Mouse (Mus musculus) gastrocnemius, adult 2 months (tissue): ENCODE results near the gene Erp27. TPM values are rescaled to one million over a fixed set of nuclear protein-coding genes. Genes with fewer than 3 reads are reported as not detected.

Experiments used
- DNase-seq: peaks from one replicate; pipeline ENCODE4 v3.0.0; 2022
- H3K27ac ChIP-seq: fragments of 200-600 bp; 2 replicates; pipeline ENCODE4 v1.8.1; 2022; ENCODE audit warnings: mild to moderate bottlenecking
- H3K4me3 ChIP-seq: fragments of 200-600 bp; 2 replicates; pipeline ENCODE4 v1.8.1; 2022; ENCODE audit warnings: mild to moderate bottlenecking, moderate library complexity
- CTCF ChIP-seq: fragments of 200-600 bp; IDR thresholded peaks from 2 replicates; pipeline ENCODE4 v1.8.1; 2022; ENCODE audit warnings: antibody characterized with exemption, mild to moderate bottlenecking, moderate library complexity
- intact Hi-C: fragments of 180-260 bp; cut with DNase I; formaldehyde crosslinking; loops from one replicate; pipeline ENCODE4 v1.15.1; 2025
- total RNA-seq, 2 experiments: library from RNA; stranded (reverse); gene quantifications; 2 replicates each; pipeline ENCODE4 v1.2.3; 2021

The Erp27 gene
- total RNA-seq, 2 experiments from 2014 or later: 0.20 TPM; not detected in 1

DNA sequence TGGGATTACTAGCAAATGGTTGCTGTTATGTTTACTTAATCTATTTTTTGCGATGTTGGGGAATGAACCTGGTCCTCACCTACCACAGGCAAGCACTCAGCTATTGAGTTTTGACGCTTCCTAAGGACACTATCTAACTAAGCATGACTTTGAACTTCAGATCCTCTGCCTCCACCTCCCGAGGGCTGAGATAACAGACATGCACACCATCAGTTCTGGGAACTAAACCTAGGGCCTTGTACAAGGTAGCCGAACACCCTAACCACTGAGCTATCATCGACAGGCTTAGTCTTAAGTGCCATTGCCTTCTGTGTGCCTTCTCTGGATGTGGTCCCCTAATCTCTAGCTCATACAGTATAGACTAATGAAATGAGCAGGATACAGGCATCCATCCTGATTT, 56.6 kb downstream of the Erp27 start:
- no peak for TF ChIP-seq CTCF
- DNase-seq: no peak
- H3K4me3 ChIP-seq: no peak overlapping the region
- H3K27ac ChIP-seq: no peak overlapping the region
- intact Hi-C loops: no loop called here

DNA sequence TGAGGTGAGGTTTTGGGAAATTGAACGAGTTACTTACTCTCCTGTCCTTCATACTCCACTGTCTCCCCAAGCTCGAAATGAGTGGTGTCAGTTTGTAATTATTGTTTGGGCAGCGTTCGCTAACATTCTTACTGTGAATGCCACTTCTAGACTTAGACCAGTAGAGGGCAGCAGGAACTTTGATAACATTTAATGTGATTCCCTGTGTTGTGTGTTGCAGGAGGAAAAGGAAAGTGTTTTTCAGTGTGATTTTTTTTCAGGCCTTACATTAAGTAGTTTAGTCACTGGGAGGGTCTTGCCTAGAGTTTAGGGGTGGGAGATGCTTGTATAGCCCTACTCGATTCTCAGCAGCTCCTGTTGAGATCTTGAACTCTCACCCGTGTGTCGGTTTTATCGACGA, 61.0 kb downstream of the Erp27 start:
- Histone ChIP-seq H3K4me3 (peak overlapping the region; percentile 26; the same call in 1 of the 2 replicates), H3K27ac (peak overlapping the region; percentile 43; the same call in 1 of the 2 replicates)
- DNase-seq: no peak
- intact Hi-C loops: loop anchor here (1.0 to 5.0 kb wide), 3 partner anchors 59 to 121 kb away; no protein-coding TSS in a partner anchor
- TF ChIP-seq CTCF: peak; percentile 80

- DNase-seq: no peak
- TF ChIP-seq CTCF: no peak
- no peak overlapping the region for H3K4me3 ChIP-seq
- no peak overlapping the region for H3K27ac ChIP-seq
- intact Hi-C loops: no loop called here
Observed at GRCm38 (mm10) chr6:136858420-136858819, 63.6 kb downstream of the Erp27 start.

GRCm38 (mm10) chr6:136857873-136858260, 64.1 kb downstream of the Erp27 start:
- DNase-seq: no peak
- intact Hi-C loops: no loop called here
- Histone ChIP-seq H3K27ac (peak overlapping the region; percentile 56), H3K4me3 (peak overlapping the region; percentile 7)
- no peak for TF ChIP-seq CTCF

Other genes starting within 250 kb of the Erp27 start
- gene Gucy2c, start 140.4 kb downstream of the Erp27 start, total RNA-seq: not detected
- gene Hist4h4, start 117.8 kb downstream of the Erp27 start, total RNA-seq: 1 to 10 TPM; 4.2 to 4.5 TPM
- 10 to 100 TPM; 12.4 to 13.8 TPM for gene H2afj, start 113.9 kb downstream of the Erp27 start, total RNA-seq
- under 1 TPM in 1 of 2 experiments, not detected in 1; 0.28 TPM for gene BC049715, start 94.6 kb downstream of the Erp27 start, total RNA-seq
- 10 to 100 TPM; 48.4 to 54.7 TPM for gene Wbp11, start 93.9 kb downstream of the Erp27 start, total RNA-seq
- gene Smco3, start 86.7 kb downstream of the Erp27 start, total RNA-seq: not detected
- gene Art4, start 64.4 kb downstream of the Erp27 start, total RNA-seq: under 1 TPM; 0.10 to 0.11 TPM
- 100 to 1,000 TPM in 1 of 2 experiments, 10 to 100 TPM in 1; 52.8 to 161 TPM for gene Mgp, start 46.4 kb downstream of the Erp27 start, total RNA-seq
- gene Pde6h, start 1.7 kb upstream of the Erp27 start, total RNA-seq: not detected
- 10 to 100 TPM in 1 of 2 experiments, 1 to 10 TPM in 1; 4.9 to 10.2 TPM for gene Arhgdib, start 19.7 kb upstream of the Erp27 start, total RNA-seq
- 1 to 10 TPM; 1.4 to 1.7 TPM for gene Rerg, start 248.3 kb upstream of the Erp27 start, total RNA-seq